Mouse (Mus musculus): ENCODE measurements around the gene Matn1.

- no peak for TF ChIP-seq CTCF (IDR thresholded peaks at IDR 0.05; ENCODE audit: borderline replicate concordance, insufficient read depth, low read length)
- TF ChIP-seq POLR2A (IDR thresholded peaks at IDR 0.05; ENCODE audit: low read depth, low read length) = no peak
These were observed 26.6 kb upstream of the Matn1 start for GRCm38 (mm10) chr4:130917564-130917963.

Measured in embryonic fibroblast, embryonic 13.5 days (primary cell).